Mouse (Mus musculus) kidney, adult 2 months (tissue): ENCODE results near the gene Usp46.

Source experiments
- CTCF ChIP-seq: fragments of 200-500 bp; conservative IDR thresholded peaks from 2 replicates; pipeline ENCODE4 v1.5.1; 2011; ENCODE audit warnings: low read depth, mild to moderate bottlenecking, control low read depth, low read length, moderate library complexity, mixed read lengths; ENCODE audit not compliant: insufficient read depth, insufficient read length
- POLR2A ChIP-seq: fragments of 200-500 bp; IDR thresholded peaks from one replicate; pipeline ENCODE4 v1.6.1; 2011; ENCODE audit warnings: low read depth, low read length, control low read depth

DNA sequence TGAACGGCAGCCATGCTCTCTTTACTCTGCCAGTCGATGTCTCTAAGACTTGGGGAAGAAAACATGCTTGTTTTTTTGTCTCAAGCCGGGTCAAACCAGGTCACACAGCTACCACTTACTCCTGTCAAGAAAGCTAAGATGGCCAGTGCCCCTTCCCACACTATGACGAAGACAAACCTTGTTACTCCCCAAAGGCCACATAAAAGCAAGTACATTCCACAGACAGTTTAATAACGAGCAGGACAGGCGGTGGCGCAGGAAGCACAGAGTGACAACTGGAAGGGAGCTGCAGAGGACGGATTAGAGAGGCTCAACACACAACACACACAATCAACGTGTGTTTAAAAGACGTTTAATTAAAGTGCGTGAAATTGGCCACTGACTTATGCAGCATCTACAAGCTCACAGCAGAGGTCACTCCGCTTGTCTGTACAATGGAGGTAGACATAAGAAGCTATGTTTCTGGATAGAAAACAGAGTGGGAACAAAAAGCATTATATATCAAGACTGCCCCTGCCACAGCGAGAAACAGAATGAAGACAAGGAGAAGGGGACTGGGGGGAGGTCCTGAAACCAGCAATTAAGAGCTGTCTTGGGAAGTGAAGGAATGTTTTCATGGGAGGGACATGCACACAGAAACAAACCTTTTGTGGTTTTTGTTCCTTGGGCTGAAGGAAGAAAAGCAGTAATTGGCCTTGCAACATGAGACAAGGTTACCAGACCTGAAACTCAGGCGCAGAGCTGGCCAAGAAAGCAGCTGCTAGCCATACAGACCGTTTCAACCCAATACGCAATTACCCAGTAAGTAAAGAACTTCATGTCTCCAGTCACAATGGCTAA, 117.2 kb downstream of the Usp46 start:
- TF ChIP-seq POLR2A (no peak), CTCF (no peak)
